Mouse (Mus musculus): ENCODE measurements around the gene Mertk. TPM values are rescaled to one million over a fixed set of nuclear protein-coding genes. Genes with fewer than 3 reads are reported as not detected.

Mertk gene
- polyA plus RNA-seq, 1 experiment = 9.3 TPM

- no peak for TF ChIP-seq POLR2A (IDR thresholded peaks at IDR 0.05; ENCODE audit: low read depth, low read length)
- TF ChIP-seq CTCF (IDR thresholded peaks at IDR 0.05; ENCODE audit: borderline replicate concordance, insufficient read depth, low read length) = no peak
- H3K4me3 ChIP-seq (ENCODE audit: insufficient read depth, low read length) = no peak overlapping the region
- peaks cover 16% of the 10 kb centered on the region; the same call in 1 of the 2 replicates for H3K4me1 ChIP-seq (ENCODE audit: control insufficient read depth, insufficient read depth, low read length)
- peak overlapping the region; percentile 3; the same call in 1 of the 2 replicates for H3K27ac ChIP-seq (ENCODE audit: insufficient read depth, low read length)
These were observed 54.6 kb downstream of the Mertk start for GRCm38 (mm10) chr2:128753295-128753873.

DNA sequence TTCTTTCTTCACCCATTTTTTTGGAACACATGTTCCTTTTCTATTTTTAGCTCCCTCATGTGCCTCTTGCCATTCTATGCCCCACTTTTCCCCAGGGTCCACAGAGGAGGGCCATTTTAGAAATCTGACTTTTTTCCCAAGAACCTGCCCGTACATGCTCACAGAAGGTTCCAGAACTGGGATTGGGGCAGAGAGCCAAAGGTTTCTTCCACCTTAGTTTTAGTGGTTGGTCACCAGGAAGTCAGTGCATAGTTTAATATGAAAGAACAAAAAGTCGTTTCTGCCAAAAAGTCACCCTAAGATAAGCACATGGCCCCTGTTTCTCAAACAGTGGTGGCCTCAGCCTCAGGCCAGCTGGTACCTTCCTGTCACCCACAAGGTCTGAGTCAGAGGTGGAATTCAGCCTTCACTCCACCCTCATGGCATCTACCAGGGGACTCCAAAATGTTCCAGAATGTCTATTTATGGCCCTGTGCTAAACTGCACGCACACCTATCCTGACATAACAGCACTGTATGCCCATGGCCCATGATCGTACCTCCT lies 56.5 kb downstream of the Mertk start:
- Histone ChIP-seq H3K4me3 (ENCODE audit: insufficient read depth, low read length) (no peak overlapping the region), H3K4me1 (ENCODE audit: control insufficient read depth, insufficient read depth, low read length) (peaks cover 16% of the 10 kb centered on the region; the same call in 1 of the 2 replicates), H3K27ac (ENCODE audit: insufficient read depth, low read length) (no peak overlapping the region)
- TF ChIP-seq POLR2A (IDR thresholded peaks at IDR 0.05; ENCODE audit: low read depth, low read length) (no peak), CTCF (IDR thresholded peaks at IDR 0.05; ENCODE audit: borderline replicate concordance, insufficient read depth, low read length) (no peak)

DNA sequence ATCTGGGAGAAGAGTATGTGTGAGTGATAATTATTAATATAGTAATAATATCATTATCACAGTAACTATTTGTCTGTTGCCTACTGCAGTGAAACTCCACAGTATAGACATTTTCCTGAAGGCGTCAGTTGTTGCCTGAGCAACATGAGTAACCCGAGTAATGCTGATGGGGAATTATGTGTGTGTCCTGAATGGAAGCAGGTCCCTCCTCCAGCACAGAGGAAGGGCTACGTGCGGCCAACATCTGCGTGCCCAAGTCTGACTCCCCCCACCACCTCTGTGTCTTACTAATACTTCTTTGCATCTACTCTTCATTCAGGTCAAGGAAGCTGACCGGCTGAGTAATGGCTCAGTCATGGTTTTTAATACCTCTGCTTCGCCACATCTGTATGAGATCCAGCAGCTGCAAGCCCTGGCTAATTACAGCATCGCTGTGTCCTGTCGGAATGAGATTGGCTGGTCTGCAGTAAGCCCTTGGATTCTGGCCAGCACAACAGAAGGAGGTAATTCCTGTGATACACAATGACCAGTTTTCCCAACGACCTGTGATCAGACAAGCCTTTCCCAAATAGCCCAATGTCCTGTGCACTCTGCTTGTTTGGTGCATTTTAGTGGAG lies 60.1 kb downstream of the Mertk start:
- peaks cover 10% of the 10 kb centered on the region; the same call in 1 of the 2 replicates for H3K4me1 ChIP-seq (ENCODE audit: control insufficient read depth, insufficient read depth, low read length)
- H3K27ac ChIP-seq (ENCODE audit: insufficient read depth, low read length) = no peak overlapping the region
- no peak overlapping the region for H3K4me3 ChIP-seq (ENCODE audit: insufficient read depth, low read length)
- no peak for TF ChIP-seq CTCF (IDR thresholded peaks at IDR 0.05; ENCODE audit: borderline replicate concordance, insufficient read depth, low read length)
- TF ChIP-seq POLR2A (IDR thresholded peaks at IDR 0.05; ENCODE audit: low read depth, low read length) = no peak

- Histone ChIP-seq H3K4me3 (ENCODE audit: insufficient read depth, low read length) (no peak overlapping the region), H3K27ac (ENCODE audit: insufficient read depth, low read length) (no peak overlapping the region), H3K4me1 (ENCODE audit: control insufficient read depth, insufficient read depth, low read length) (peaks cover 2% of the 10 kb centered on the region; the same call in 1 of the 2 replicates)
- TF ChIP-seq POLR2A (IDR thresholded peaks at IDR 0.05; ENCODE audit: low read depth, low read length) (no peak), CTCF (IDR thresholded peaks at IDR 0.05; ENCODE audit: borderline replicate concordance, insufficient read depth, low read length) (no peak)
These were observed 63.3 kb downstream of the Mertk start for GRCm38 (mm10) chr2:128762008-128762407.

DNA sequence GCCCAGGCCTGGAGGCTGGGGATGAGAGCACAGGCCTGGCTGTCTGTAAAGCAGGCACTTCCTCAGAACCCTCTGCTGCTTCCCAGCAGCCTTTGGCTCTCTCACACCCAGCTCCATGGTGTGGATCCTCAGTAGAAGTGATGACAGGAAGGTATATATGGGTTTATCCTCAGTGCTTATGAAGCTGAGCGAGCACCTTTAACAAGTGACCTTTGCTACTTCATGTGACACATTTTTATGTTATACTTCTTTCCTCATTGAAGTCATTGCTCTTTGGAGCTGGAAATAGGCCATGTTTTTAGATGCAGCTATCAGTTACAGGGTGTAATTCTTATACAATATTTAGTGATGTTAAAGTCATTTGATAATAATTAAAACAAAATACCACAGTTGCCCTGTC lies 67.0 kb downstream of the Mertk start:
- TF ChIP-seq POLR2A (IDR thresholded peaks at IDR 0.05; ENCODE audit: low read depth, low read length) (no peak), CTCF (IDR thresholded peaks at IDR 0.05; ENCODE audit: borderline replicate concordance, insufficient read depth, low read length) (no peak)
- no peak overlapping the region for H3K4me3 ChIP-seq (ENCODE audit: insufficient read depth, low read length)
- 0 out of 2 replicates have a peak, but pooled peaks cover 4% of the 10 kb centered on the region for H3K4me1 ChIP-seq (ENCODE audit: control insufficient read depth, insufficient read depth, low read length)
- H3K27ac ChIP-seq (ENCODE audit: insufficient read depth, low read length) = no peak overlapping the region

DNA sequence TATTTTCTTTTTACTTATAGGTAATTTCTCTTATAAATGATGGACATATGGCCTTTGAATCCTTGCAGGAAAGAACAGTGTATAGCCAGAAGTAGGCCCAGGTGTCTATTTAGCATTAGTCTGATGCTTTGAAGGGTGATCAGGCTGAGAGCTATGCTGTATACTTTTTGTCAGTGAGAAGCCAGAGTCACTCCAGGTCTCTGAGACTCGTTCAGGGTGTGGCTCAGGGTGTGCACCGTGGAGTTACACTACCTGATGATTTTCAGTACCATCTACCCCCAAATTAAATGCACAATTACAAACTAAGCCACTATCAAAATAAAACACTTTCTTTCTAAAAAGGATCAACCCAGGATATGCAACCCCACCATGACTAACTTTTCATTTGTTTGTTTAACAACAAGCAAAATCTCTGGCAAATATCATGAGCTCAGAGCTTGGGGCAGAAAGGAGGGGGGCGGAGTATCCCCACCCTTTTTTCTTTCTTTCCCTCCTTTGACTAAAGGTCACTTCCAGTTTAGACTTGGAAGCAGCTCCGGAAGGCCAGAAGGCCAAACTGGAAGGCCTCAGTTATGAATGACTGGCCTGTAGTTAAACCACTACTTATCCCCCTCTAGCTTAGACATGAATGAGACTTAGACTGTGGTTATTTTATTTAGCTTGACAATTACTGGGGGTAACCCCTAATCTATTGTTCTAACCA lies 69.9 kb downstream of the Mertk start:
- Histone ChIP-seq H3K4me1 (ENCODE audit: control insufficient read depth, insufficient read depth, low read length) (0 out of 2 replicates have a peak, but pooled peaks cover 4% of the 10 kb centered on the region), H3K27ac (ENCODE audit: insufficient read depth, low read length) (no peak overlapping the region), H3K4me3 (ENCODE audit: insufficient read depth, low read length) (no peak overlapping the region)
- no peak for TF ChIP-seq CTCF (IDR thresholded peaks at IDR 0.05; ENCODE audit: borderline replicate concordance, insufficient read depth, low read length)
- no peak for TF ChIP-seq POLR2A (IDR thresholded peaks at IDR 0.05; ENCODE audit: low read depth, low read length)

DNA sequence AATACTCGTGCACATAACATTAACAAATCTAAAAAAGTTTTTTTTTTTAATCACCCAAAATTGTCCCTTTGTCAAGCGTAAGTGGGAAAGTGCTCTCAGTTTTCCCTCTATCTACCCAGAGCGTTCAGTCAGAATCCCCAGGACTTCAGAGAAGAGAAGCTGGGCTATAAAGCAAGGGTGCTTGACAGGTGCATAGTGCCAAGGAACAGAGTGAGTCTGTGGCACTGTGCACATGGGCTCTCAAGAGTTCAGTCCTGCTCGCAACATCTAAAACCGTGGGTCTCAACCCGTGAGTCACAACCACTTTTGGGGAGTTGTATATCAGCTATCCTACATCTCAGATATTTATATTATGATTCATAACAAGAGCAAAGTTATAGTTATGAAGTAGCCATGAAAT lies 71.8 kb downstream of the Mertk start:
- TF ChIP-seq CTCF (IDR thresholded peaks at IDR 0.05; ENCODE audit: borderline replicate concordance, insufficient read depth, low read length) = no peak
- no peak for TF ChIP-seq POLR2A (IDR thresholded peaks at IDR 0.05; ENCODE audit: low read depth, low read length)
- Histone ChIP-seq H3K4me1 (ENCODE audit: control insufficient read depth, insufficient read depth, low read length) (0 out of 2 replicates have a peak, but pooled peaks cover 4% of the 10 kb centered on the region), H3K27ac (ENCODE audit: insufficient read depth, low read length) (no peak overlapping the region), H3K4me3 (ENCODE audit: insufficient read depth, low read length) (no peak overlapping the region)

- TF ChIP-seq POLR2A (IDR thresholded peaks at IDR 0.05; ENCODE audit: low read depth, low read length) (no peak), CTCF (IDR thresholded peaks at IDR 0.05; ENCODE audit: borderline replicate concordance, insufficient read depth, low read length) (no peak)
- H3K27ac ChIP-seq (ENCODE audit: insufficient read depth, low read length) = no peak overlapping the region
- no peak overlapping the region for H3K4me3 ChIP-seq (ENCODE audit: insufficient read depth, low read length)
- H3K4me1 ChIP-seq (ENCODE audit: control insufficient read depth, insufficient read depth, low read length) = 0 out of 2 replicates have a peak, but pooled peaks cover 4% of the 10 kb centered on the region
These were observed 72.3 kb downstream of the Mertk start for GRCm38 (mm10) chr2:128771048-128771447.

- H3K4me1 ChIP-seq (ENCODE audit: control insufficient read depth, insufficient read depth, low read length) = 0 out of 2 replicates have a peak, but pooled peaks cover 4% of the 10 kb centered on the region
- no peak overlapping the region for H3K27ac ChIP-seq (ENCODE audit: insufficient read depth, low read length)
- no peak for TF ChIP-seq POLR2A (IDR thresholded peaks at IDR 0.05; ENCODE audit: low read depth, low read length)
- no peak for TF ChIP-seq CTCF (IDR thresholded peaks at IDR 0.05; ENCODE audit: borderline replicate concordance, insufficient read depth, low read length)
- no peak overlapping the region for H3K4me3 ChIP-seq (ENCODE audit: insufficient read depth, low read length)
These were observed 73.1 kb downstream of the Mertk start for GRCm38 (mm10) chr2:128771750-128772338.

Measured in embryonic fibroblast, embryonic 13.5 days (primary cell).